Mouse (Mus musculus): ENCODE measurements around the gene Susd2.

Susd2 gene

DNA sequence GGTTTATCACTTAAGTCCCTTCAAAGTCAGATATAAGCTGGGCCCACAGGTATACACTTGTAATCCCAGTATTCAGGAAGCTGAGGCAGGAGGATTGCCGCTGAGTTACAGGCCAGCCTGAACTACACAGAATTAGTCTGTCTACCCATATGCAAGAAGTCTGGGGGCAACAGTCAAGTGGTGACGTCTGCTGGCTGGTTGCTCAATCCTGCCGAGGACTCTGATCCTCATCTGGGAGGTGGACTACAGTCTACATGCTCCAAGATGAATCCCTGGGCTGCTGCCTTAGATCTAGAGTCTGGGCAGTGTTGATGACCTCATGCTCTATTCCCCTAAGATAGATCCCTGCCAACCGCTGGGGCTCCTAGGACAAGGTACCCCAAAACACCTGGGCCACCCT is 10.2 kb upstream of the Susd2 start:
- DNase-seq (ENCODE audit: low spot score): no peak

- no peak for DNase-seq (ENCODE audit: low spot score)
Measured at GRCm38 (mm10) chr10:75651381-75652068, 7.7 kb upstream of the Susd2 start.

DNA sequence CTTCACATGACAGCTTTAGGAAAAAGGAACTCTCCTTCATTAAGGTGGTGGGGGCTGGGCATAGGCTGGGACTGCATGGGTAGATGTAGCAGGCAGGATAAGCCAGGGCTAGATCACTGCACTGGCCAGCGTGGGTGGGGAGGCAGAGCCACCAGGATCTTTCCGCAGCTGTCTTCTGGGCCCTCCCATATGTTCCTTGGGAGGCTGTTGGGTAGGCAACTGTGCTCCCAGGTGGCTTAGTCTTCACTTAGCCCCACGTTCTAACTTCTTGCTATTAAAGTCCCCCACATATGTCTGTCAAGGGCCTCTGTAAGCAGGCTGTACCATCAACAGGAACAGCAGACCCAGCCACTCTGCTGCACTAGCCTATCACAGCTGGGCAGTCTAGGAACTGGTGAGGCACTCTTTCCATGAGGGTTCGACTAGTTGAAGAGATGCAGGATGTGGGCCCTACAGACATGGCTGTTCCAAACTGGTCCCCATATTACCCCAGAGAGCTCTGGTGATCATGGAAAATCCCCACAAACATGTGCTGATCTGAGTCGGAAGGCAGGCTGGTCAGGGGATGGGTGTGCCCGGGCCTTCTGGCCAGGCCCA is 6.6 kb upstream of the Susd2 start:
- DNase-seq (ENCODE audit: low spot score): no peak

GRCm38 (mm10) chr10:75649406-75649995 is 5.7 kb upstream of the Susd2 start:
- no peak for DNase-seq (ENCODE audit: low spot score)

GRCm38 (mm10) chr10:75649001-75649400 is 5.2 kb upstream of the Susd2 start:
- DNase-seq (ENCODE audit: low spot score): no peak

- no peak for DNase-seq (ENCODE audit: low spot score)
Measured at GRCm38 (mm10) chr10:75648091-75648490, 4.3 kb upstream of the Susd2 start.

GRCm38 (mm10) chr10:75647362-75647761 is 3.6 kb upstream of the Susd2 start:
- peak; percentile 64 for DNase-seq (ENCODE audit: low spot score)

GRCm38 (mm10) chr10:75646406-75646805 is 2.6 kb upstream of the Susd2 start:
- DNase-seq (ENCODE audit: low spot score): no peak

- DNase-seq (ENCODE audit: low spot score): no peak
Measured at GRCm38 (mm10) chr10:75645616-75646015, 1.8 kb upstream of the Susd2 start.

GRCm38 (mm10) chr10:75642891-75643290 is 917 bp downstream of the Susd2 start:
- no peak for DNase-seq (ENCODE audit: low spot score)

- DNase-seq (ENCODE audit: low spot score): no peak
Measured at GRCm38 (mm10) chr10:75642436-75642835, 1.4 kb downstream of the Susd2 start.

GRCm38 (mm10) chr10:75641721-75642222 is 2.0 kb downstream of the Susd2 start:
- no peak for DNase-seq (ENCODE audit: low spot score)

GRCm38 (mm10) chr10:75637711-75638110 is 6.1 kb downstream of the Susd2 start:
- DNase-seq (ENCODE audit: low spot score): no peak

DNA sequence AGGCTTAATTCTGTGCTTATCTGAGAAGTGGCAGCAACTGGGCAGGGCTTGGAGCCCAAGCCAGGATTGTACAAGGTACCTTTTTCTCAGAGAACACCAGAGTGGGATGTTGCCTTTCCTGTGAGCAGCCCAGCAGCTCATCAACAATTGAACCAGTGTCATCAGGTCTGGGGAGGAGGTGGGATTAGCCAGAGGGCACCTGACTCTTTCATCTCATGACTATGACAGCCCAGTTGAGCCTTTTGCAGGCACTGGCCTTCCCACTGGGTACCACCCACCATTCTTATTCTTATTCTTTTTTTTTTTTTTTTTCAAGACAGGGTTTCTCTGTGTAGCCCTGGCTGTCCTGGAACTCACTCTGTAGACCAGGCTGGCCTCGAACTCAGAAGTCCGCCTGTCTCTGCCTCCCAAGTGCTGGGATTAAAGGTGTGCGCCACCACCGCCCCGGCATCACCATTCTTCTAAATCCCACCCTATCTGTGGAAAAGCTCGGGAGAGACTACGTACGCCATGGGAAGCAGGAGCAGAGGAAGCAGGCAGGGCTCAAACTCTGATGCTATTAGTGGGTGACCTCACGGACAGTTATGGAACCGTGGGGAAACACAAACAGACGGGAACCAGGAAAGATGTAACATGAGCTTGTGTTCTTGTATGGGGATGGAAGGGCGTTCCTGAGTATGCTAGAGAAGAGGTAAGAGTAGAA is 7.6 kb downstream of the Susd2 start:
- no peak for DNase-seq (ENCODE audit: low spot score)

- peak; percentile 78 for DNase-seq (ENCODE audit: low spot score)
Measured at GRCm38 (mm10) chr10:75635693-75636055, 8.1 kb downstream of the Susd2 start.

GRCm38 (mm10) chr10:75635019-75635692 is 8.7 kb downstream of the Susd2 start:
- no peak for DNase-seq (ENCODE audit: low spot score)

DNA sequence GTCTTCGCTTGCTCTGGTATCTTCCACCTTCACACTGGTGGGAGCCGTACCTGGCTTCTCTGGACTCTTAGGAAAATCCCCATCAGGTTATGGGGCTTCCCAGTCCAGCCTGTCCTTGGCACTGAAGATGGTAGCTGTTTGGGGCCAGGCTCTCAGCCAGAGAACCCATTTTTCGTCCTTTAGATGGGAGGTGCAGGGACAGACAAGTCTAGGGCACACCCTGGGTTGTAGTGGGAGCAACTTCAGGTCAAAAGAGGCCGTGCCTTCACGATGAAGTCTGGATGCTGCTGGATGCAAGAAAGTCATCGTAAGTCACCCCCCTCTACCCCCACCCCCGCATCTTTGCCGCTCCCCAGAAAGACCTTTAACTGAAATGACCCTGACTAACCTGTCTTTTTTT is 9.2 kb downstream of the Susd2 start:
- DNase-seq (ENCODE audit: low spot score): no peak

DNA sequence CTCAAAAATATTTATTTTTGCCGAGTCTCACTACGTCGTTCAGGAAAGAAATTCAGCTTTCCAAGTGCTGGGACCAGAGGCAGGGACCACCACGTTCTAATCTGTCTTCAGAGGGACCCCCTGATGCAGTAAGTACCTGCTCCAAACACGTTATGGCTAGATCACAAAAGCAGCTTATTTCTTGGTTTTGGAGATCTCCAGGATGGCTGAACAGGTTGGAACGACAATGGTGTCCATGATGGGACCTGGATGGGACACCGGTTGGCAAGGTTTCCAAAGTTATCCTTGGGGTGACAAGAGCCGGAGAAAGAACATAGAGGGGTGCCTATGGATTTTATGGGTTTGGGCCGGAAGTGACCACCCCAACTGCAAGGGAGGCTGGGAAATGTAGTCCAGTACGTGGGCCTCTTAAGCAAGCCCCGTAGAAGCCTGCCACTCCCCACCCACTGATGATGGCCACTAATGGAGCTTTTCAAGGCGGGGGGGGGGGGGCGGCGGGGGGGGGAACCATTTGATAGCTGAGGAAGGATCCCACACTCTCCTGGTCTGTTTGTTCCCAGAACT is 10.2 kb downstream of the Susd2 start:
- DNase-seq (ENCODE audit: low spot score): no peak

- peak; percentile 43 for DNase-seq (ENCODE audit: low spot score)
Measured at GRCm38 (mm10) chr10:75633048-75633447, 10.8 kb downstream of the Susd2 start.

GRCm38 (mm10) chr10:75632633-75633032 is 11.2 kb downstream of the Susd2 start:
- peak; percentile 75 for DNase-seq (ENCODE audit: low spot score)

DNA sequence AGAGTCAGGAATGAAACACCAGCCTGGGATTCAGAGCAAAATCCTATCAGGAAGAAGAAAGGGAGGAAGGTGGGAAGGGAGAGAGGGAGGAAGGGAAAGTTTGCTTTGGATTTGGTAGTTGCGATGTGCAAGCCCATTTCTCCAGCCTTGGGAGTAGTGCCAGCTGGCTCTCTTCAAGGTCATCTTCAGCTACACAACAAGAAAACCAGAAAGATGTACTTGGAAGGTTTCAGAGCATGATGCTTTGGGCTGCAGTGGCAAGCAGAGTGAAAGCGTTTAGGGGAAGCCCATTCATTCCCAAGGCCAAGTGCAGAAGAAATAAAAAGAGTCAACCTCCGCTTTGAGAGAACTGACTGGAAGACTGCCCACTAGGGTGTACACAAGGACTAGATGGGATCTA is 16.3 kb downstream of the Susd2 start:
- DNase-seq (ENCODE audit: low spot score): peak; percentile 83

DNA sequence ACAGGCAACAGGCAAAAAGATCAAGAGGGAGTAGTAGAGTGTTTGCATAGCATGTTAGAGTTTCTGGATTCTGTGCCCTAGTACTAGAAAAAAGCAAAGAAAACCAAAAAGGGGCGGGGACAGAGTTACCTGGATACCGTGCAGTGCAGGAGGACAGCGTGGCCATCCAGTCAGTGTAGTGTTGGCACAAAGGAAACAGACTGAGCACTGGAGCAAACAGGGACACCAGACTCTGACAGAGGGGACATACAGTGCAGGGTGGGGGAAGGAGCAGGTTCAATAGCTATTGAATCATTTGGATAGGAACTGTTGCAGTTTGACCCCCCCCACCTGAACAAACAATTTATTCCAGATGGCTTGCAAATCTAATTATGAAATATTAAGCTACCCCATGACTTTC is 16.8 kb downstream of the Susd2 start:
- DNase-seq (ENCODE audit: low spot score): peak; percentile 23

Measured in testis, postnatal 14 days (tissue).